Mouse (Mus musculus) adrenal gland, adult 2 months (tissue): ENCODE results near the gene Gjc2. TPM values are rescaled to one million over a fixed set of nuclear protein-coding genes. Genes with fewer than 3 reads are reported as not detected.
A peak's percentile ranks its signal among the peaks of the same experiment; 100 is the strongest.
"Not testable (repeated sequence)": the region's sequence is repeated elsewhere in the genome, so short reads cannot be mapped to it uniquely, and the experiment has no call there.

Source experiments
- DNase-seq: peaks from one replicate; pipeline ENCODE4 v3.0.0; 2021
- long read RNA-seq: library from polyadenylated mRNA; stranded (forward); transcript quantifications from one replicate; pipeline ENCODE4 v2.0.0, GENCODE M21; 2021
- polyA plus RNA-seq: library from polyadenylated mRNA; depleted of rRNA; stranded (reverse); fragments of >200 nt; gene quantifications from 2 replicates; pipeline ENCODE4 v1.2.3, GENCODE M21; 2012; rRNA removed
- total RNA-seq, 2 experiments: library from RNA; stranded (reverse); gene quantifications; 2 replicates each; pipeline ENCODE4 v1.2.3; 2021

The Gjc2 gene
- total RNA-seq (1 to 10 TPM in 1 of 2 experiments, under 1 TPM in 1; 0.29 to 1.5 TPM), polyA plus RNA-seq (3.0 TPM in 2 replicates)
- long read RNA-seq, partial matches to known transcripts = 0 of 1 reads
- long read RNA-seq, other reads (novel, unspliced or antisense) = 0 of 1 reads

DNA sequence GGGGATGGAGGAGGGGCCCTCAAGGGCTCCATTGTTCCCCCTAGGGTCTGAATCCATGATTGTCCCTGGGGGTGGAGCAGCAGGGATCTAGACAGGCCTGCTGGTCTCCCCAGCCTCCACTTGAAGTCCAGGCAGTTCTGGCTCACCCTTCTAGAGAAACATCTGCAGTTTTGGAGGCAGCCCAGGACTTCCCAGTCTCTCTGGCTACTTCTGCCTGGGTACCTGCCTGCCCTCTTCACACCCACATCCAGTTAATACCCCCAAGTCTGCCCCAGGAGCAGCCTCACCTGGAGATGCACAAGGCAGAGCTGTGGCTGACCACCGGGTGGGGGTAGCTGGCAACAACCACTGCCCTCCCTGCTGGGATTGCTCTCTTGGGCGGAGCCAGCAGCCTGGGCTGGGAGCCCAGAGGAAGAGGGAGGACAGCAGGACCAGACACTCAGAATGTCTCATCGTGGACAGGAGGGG is at the start of gene Gjc2:
Gene Gjc2, minus strand, starts transcription at position 350 of the 468 bp plus-strand sequence.
- DNase-seq = peak; percentile 80

DNA sequence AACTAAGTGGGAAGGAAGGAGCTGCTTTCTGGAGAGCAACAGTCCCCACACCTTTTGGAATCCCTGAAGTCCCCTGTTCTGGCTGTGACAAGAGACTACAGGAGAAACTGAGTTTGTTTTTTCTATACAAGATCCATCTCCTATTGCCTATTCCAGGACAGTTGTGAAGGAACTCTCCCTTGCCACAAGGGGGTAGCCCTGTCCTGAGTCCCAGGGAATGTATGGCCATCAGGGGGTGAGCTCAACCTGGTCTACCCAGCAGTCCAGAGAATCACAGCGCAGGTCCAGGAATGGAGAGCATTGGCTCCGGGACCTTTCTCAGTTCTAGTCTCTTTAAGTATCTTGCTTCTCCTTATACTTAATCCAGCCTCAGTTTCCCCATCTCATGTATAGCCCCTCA is 49.8 kb upstream of the Gjc2 start:
- no peak for DNase-seq

DNA sequence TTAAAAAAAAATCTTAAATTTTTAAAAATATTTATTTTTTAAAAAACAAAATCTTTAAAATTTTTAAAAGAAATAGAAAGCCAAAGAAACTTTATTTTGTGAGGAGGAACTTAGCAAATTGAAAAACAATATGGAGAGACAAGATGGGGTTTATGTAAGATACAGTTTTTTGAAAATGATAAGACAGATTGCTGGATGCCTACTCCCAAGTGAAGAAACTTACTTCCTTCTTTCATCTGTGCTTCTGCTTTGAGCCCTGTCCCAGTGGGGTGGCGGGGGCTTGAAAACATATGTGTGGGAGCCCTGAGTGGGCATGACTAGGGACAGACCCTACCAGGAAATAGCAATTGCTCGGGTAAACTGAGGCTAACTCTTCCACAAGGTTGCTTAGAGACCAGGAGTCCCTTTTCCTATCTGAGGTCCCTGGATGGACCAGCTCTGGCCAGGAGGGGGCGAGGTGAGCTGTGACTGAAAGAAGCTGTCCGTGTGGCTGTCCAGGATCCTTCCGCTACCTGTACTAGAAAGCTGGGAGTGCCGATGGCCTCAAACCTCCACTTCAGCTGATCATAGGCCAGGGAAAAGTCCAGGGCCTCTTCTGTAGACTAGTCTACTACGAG is 47.2 kb upstream of the Gjc2 start:
- peak; percentile 75 for DNase-seq

- DNase-seq = peak; percentile 97
Measured at GRCm38 (mm10) chr11:59228122-59228953, 45.3 kb upstream of the Gjc2 start, which contains the start of gene Arf1. TSS of gene Arf1 (minus strand) at chr11:59228270.

DNA sequence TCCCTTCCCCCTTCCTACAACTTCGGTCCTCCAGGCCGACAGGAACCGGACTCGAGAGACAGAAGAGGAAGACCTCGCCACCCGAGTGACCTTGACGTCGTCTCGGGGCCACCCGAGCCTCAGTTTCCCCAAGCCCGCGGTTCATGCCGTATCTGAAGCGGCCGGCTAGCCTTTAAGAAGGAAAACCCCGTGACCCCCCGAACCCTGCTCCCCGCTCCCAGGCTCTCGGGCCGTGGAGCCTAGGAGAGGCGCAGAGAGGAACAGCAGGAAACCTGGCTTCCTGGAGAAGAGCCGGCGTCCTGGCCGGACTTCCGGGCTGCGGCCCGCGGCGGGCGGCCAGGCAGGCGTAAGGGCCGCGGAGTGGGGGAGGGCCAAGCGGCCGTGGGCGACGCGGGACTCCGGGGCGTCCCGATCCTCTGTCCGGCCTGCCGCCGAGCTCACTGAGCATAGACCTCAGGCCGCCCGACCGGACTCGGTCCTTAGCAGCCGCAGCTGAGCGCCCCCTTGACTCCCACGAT is 44.6 kb upstream of the Gjc2 start:
- no peak for DNase-seq

- DNase-seq = peak; percentile 35
Measured at GRCm38 (mm10) chr11:59226787-59227603, 44.0 kb upstream of the Gjc2 start.

GRCm38 (mm10) chr11:59226251-59226650 is 43.2 kb upstream of the Gjc2 start:
- no peak for DNase-seq

DNA sequence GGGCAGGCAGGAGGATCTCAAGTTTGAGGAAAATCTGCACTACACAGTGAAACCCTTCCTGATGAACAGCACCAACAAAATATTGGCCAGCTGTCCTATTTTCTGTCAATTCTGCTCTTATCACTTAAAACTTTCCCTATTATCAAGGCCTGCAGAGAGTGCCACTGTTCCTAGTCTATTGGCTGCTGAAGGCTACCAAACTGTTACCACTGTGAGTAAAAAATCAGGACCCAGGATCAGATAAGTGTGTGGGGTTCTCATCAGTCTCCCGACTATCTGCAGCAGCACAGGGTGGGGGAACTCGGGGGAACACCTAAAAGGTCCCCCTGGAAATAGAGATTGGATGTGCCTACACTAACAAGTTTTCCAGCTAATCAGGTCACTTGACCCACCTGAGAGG is 42.2 kb upstream of the Gjc2 start:
- DNase-seq = no peak

- DNase-seq = no peak
Measured at GRCm38 (mm10) chr11:59224470-59224869, 41.5 kb upstream of the Gjc2 start.

- no peak for DNase-seq
Measured at GRCm38 (mm10) chr11:59224025-59224424, 41.0 kb upstream of the Gjc2 start.

GRCm38 (mm10) chr11:59222306-59222705 is 39.3 kb upstream of the Gjc2 start:
- no peak for DNase-seq

DNA sequence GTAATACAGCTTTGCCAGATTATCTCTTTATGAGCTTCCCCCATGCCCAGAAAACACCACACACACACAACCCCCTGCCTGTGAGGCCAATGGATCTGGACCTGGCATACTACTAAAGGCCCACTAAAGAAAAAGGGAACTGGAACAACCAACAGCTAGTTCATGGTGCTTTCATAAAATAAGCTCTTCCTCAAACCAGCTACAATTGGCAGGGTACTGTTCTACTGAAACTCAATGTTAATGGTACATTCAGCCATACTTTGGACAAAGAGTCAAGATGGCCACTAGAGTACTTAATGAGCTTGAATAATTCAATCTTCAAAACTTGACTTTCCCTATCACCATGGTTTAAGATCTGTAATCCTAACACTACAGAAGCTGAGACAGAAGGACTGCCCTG is 38.6 kb upstream of the Gjc2 start:
- no peak for DNase-seq

DNA sequence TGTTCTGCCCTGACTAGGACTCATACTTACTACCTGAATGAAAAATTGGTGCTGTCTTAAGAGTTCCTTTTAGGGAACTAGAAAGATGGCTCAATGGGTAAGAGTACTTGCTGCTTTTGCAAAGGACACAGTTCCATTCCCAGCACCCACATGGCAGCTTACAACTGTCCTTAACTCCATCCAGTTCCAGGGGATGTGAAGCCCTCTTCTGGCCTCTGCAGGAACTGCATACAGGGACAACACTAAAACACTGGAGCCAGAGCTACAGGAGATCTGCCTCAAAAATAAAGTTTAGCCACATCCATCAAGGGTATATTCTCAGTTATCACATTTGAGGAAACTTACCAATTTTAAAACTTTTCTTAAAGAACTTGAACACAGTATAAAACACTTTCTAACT is 36.1 kb upstream of the Gjc2 start:
- DNase-seq = no peak

- no peak for DNase-seq
Measured at GRCm38 (mm10) chr11:59218389-59218998, 35.5 kb upstream of the Gjc2 start.

DNA sequence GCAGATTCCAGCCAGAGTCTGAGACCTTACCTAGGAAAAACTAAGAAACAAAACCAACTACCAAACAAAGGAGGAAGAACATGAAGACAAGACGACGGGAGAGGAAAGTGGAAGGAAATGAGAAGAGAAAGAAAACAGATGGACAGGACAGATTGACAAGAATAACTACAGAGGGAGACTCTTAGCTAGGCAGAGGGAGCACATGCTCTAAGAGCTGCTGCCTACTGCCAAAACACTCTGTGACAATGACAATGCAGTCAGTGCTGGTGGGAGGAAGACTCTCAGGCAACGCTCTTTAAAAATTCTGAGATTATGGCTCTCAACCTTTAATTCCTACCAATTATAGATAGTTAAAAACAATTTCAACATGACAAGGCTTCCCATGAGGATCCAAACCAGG is 33.9 kb upstream of the Gjc2 start:
- DNase-seq = no peak

DNA sequence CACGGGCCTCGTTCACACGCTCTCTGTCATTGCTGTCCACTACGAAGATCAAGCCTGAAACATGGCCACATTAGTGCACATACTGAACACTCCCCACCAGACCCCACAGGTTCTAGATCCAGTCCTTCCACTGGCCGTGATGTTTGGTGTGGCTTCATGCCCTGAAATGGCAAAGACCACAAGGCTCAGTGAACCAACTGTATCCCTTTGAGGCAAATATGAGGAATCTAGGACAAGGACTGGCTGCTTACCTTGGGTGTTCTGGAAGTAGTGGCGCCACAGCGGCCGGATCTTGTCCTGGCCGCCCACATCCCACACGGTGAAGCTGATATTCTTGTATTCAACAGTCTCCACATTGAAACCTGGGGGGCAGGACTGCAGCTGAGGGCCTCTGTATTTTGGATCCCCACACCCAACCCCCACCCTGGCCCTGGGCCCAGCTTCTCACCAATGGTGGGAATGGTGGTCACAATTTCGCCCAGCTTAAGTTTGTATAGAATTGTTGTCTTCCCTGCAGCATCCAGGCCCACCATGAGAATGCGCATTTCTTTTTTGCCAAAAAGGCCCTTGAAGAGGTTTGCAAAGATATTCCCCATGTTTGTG is 30.0 kb upstream of the Gjc2 start:
- no peak for DNase-seq

- DNase-seq = not testable (repeated sequence)
Measured at GRCm38 (mm10) chr11:59212320-59212719, 29.3 kb upstream of the Gjc2 start.

DNA sequence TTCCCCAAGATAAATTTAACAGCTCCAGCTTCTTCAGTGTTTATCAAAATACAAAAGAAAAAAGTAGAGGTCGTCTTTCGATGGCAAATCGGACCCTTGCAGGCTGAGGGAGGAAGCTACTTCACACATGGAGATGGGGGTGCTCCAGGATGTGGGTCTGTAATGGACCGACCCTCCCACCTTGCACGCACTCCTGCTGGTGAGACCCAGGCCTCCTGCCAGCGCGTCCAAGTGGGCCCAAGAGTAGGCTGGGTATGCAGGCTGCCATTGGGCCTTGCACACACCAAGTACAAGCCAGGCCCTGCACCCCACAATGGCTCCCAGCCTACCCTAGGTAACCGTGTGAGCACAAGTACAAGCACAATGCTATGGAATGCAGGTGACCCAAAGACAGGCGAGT is 28.5 kb upstream of the Gjc2 start:
- not testable (repeated sequence) for DNase-seq

DNA sequence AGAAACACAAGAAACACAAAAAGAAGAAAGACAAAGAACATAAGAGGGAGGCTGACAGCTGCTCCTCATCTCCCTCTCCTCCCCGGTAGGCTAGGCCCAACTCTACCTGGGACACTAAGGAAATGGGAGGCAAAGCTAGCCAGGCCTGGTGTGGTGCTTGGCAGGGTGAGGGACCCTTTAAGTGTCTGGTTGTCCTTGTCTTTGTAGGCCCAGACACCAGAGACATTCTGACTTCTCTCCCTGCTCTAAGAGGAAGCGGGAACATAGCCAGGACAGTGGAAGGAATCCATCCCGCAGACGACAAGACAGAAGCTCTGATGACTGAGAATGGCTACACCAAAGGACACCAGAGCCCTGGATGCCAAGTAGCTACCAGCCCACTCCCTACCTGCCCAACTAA is 27.0 kb upstream of the Gjc2 start:
- no peak for DNase-seq

DNA sequence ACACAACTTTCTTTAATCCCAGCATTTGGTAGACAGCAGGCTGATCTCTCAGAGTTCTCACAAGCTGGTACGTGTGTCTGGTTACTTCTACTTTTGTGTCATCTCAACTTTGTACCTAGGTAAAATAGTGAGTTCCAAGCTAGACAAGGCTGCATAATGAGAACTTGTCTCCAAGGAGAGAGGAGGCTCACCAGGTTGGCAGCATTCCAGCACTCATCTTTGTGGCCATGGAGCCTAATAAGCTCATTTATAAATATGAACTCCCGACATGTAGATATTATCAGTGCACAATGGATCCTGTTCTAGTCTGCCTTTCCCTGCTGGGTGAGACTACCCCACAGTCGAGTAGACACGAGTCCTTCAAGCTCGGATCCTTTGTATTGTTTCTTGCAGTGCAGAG is 26.6 kb upstream of the Gjc2 start:
- DNase-seq = no peak

GRCm38 (mm10) chr11:59209003-59209441 is 26.0 kb upstream of the Gjc2 start:
- peak; percentile 89 for DNase-seq
